Mouse (Mus musculus) right cerebral cortex, adult 2 months (tissue): ENCODE results near the gene Slc8a1.

ENCODE experiments used
- DNase-seq, 2 experiments: peaks; one replicate each; pipeline ENCODE4 v3.0.0; 2021 to 2022; ENCODE audit warnings: low spot score in 2 of 2

Gene Slc8a1

GRCm38 (mm10) chr17:81513368-81513958, 224.7 kb downstream of the Slc8a1 start:
- DNase-seq = no peak

- no peak for DNase-seq
Observed at GRCm38 (mm10) chr17:81505162-81505685, 233.0 kb downstream of the Slc8a1 start.

GRCm38 (mm10) chr17:81504040-81504439, 234.1 kb downstream of the Slc8a1 start:
- no peak for DNase-seq

GRCm38 (mm10) chr17:81502732-81503131, 235.4 kb downstream of the Slc8a1 start:
- peak; percentile 47 to 58 for DNase-seq

GRCm38 (mm10) chr17:81500686-81501407, 237.3 kb downstream of the Slc8a1 start:
- no peak for DNase-seq

- no peak for DNase-seq
Observed at GRCm38 (mm10) chr17:81497919-81498318, 240.3 kb downstream of the Slc8a1 start.

GRCm38 (mm10) chr17:81496616-81497015, 241.6 kb downstream of the Slc8a1 start:
- DNase-seq = no peak

- no peak for DNase-seq
Observed at GRCm38 (mm10) chr17:81492216-81492865, 245.8 kb downstream of the Slc8a1 start.

GRCm38 (mm10) chr17:81486388-81486787, 251.8 kb downstream of the Slc8a1 start:
- DNase-seq = no peak

- no peak for DNase-seq
Observed at GRCm38 (mm10) chr17:81481843-81482490, 256.2 kb downstream of the Slc8a1 start.

- no peak for DNase-seq
Observed at GRCm38 (mm10) chr17:81480351-81481161, 257.6 kb downstream of the Slc8a1 start.

- DNase-seq = no peak
Observed at GRCm38 (mm10) chr17:81479807-81480206, 258.4 kb downstream of the Slc8a1 start.

- no peak for DNase-seq
Observed at GRCm38 (mm10) chr17:81477420-81477819, 260.8 kb downstream of the Slc8a1 start.

GRCm38 (mm10) chr17:81473363-81473762, 264.8 kb downstream of the Slc8a1 start:
- DNase-seq = no peak

GRCm38 (mm10) chr17:81468941-81469340, 269.2 kb downstream of the Slc8a1 start:
- no peak for DNase-seq

GRCm38 (mm10) chr17:81459379-81459778, 278.8 kb downstream of the Slc8a1 start:
- DNase-seq = no peak

GRCm38 (mm10) chr17:81455977-81456376, 282.2 kb downstream of the Slc8a1 start:
- no peak for DNase-seq

GRCm38 (mm10) chr17:81455269-81455668, 282.9 kb downstream of the Slc8a1 start:
- DNase-seq = no peak

- DNase-seq = no peak
Observed at GRCm38 (mm10) chr17:81441463-81441862, 296.7 kb downstream of the Slc8a1 start, which contains the start of gene Gm11096. Gene Gm11096 (plus strand): TSS chr17:81441763.

GRCm38 (mm10) chr17:81433148-81433547, 305.0 kb downstream of the Slc8a1 start:
- no peak for DNase-seq

- no peak for DNase-seq
Observed at GRCm38 (mm10) chr17:81432733-81433132, 305.4 kb downstream of the Slc8a1 start.
